Mouse (Mus musculus): ENCODE measurements around the gene Frmpd1. TPM values are rescaled to one million over a fixed set of nuclear protein-coding genes. Genes with fewer than 3 reads are reported as not detected.
A peak's percentile ranks its signal among the peaks of the same experiment; 100 is the strongest.

The Frmpd1 gene
- polyA plus RNA-seq, 1 experiment from 2014 or later = 1.6 TPM

DNA sequence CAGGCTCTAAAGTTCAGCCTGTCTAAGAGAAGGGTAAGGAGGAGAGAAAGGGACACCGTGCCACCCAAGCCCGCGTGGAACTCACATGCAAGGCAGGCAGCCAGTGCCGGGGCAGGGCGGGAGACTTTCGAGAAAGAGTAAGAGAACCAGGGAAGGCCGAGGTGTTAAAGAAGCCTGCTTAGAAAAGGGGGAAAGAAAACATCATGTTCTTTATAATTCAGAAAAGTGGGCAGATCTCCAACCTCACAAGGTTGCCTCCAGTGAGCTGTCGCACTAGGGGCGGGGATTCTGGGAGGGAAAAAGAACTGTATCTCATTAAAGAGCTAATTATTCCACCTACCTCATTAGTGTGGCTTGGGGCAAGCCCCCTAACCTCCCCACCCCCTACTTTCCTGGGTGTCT lies 68.2 kb downstream of the Frmpd1 start:
- H3K27ac ChIP-seq (ENCODE audit: low read length) = no peak overlapping the region
- no peak overlapping the region for H3K4me2 ChIP-seq (ENCODE audit: low read depth, low read length)
- no peaks in the 10 kb centered on the region for H3K27me3 ChIP-seq (ENCODE audit: control insufficient read depth, insufficient read depth, low read length)
- H3K36me3 ChIP-seq (ENCODE audit: control insufficient read depth, insufficient read depth, low read length) = no peaks in the 10 kb centered on the region
- WGBS = 66% methylated on average over 9 of the region's 9 CpGs
- ATAC-seq (ENCODE audit: insufficient read depth, low FRiP score) = no peak
- no peaks in the 10 kb centered on the region for H3K4me1 ChIP-seq (ENCODE audit: control insufficient read depth, insufficient read depth, low read length)
- H3K9ac ChIP-seq (ENCODE audit: low read length) = no peak overlapping the region
- no peaks in the 10 kb centered on the region for H3K9me3 ChIP-seq (replicated peaks; ENCODE audit: control insufficient read depth, low read length)
- no peak overlapping the region for H3K4me3 ChIP-seq (replicated peaks; ENCODE audit: low read length)

DNA sequence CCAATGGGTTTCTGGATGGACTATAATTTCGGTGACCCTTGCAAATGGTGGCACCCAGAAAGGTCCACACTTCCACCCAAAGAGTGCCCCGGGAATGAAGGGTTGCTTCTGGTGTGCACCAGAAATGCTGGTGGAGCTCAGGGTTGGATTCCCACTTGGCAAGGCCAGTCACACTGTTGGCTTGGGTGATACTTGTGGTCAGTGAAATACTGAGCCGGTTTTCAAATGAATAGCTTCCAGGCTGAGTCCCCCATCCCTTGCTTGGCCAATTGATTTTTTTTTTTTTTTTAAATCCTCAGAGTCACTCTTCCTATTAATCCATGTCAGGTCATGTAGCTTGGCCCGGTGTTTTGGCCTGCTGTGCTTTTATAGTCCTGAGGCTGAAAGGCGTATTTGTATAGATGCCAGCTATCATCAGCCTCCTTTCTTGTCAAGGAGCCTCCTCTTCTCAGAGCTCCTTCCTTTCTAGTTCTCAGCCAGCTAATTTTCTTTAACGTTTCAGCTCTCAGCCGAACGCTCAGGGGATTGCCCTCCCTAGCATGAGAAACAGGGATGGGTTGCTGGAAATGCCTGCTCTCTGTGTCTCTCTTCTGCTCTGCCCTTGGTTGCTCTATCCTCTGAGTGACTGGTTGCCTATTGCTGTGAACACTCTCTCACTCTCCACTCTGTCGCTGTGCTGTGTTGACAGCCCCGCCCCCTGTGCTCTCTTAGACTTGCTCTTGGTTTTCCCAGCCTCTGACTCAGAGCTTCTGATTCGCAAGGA lies 69.3 kb downstream of the Frmpd1 start:
- 51% methylated on average over 11 of the region's 11 CpGs for WGBS
- Histone ChIP-seq H3K27me3 (ENCODE audit: control insufficient read depth, insufficient read depth, low read length) (no peaks in the 10 kb centered on the region), H3K27ac (ENCODE audit: low read length) (no peak overlapping the region), H3K36me3 (ENCODE audit: control insufficient read depth, insufficient read depth, low read length) (no peaks in the 10 kb centered on the region), H3K4me2 (ENCODE audit: low read depth, low read length) (no peak overlapping the region), H3K9me3 (replicated peaks; ENCODE audit: control insufficient read depth, low read length) (no peaks in the 10 kb centered on the region), H3K4me3 (replicated peaks; ENCODE audit: low read length) (no peak overlapping the region), H3K4me1 (ENCODE audit: control insufficient read depth, insufficient read depth, low read length) (no peaks in the 10 kb centered on the region), H3K9ac (ENCODE audit: low read length) (no peak overlapping the region)
- ATAC-seq (ENCODE audit: insufficient read depth, low FRiP score) = no peak

DNA sequence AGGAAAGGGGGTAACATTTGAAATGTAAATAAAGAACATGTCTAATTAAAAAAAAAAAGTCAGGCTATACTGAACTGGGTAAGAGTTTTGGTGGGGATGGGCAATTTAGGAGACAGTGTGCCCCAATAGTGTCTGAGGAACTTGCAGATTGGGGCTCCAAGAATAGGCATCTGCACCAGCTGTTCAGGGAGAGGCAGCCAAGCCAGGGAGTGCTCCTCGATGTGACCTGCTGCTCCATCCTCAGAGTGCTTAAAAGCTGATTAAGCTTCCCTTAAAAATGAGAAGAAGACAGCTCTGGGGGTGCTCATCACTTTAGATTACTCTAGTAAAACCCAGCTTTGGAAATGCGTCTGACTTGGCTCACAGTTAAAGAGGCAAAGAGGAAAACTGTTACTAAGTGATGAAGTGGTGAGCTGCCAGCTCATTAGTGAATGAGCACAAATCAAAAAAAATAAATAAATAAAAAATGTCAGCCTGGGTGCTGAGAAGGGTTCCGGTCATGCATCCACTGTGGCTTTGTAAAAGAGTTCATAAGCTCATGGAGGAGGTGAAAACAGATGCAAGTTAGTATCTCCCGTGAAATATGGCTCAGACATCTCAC lies 74.7 kb downstream of the Frmpd1 start:
- no peaks in the 10 kb centered on the region for H3K36me3 ChIP-seq (ENCODE audit: control insufficient read depth, insufficient read depth, low read length)
- WGBS = 61% methylated on average over 4 of the region's 4 CpGs
- H3K9ac ChIP-seq (ENCODE audit: low read length) = no peak overlapping the region
- H3K4me3 ChIP-seq (replicated peaks; ENCODE audit: low read length) = no peak overlapping the region
- no peak for ATAC-seq (ENCODE audit: insufficient read depth, low FRiP score)
- H3K4me1 ChIP-seq (ENCODE audit: control insufficient read depth, insufficient read depth, low read length) = no peaks in the 10 kb centered on the region
- no peaks in the 10 kb centered on the region for H3K27me3 ChIP-seq (ENCODE audit: control insufficient read depth, insufficient read depth, low read length)
- no peaks in the 10 kb centered on the region for H3K9me3 ChIP-seq (replicated peaks; ENCODE audit: control insufficient read depth, low read length)
- H3K4me2 ChIP-seq (ENCODE audit: low read depth, low read length) = no peak overlapping the region
- no peak overlapping the region for H3K27ac ChIP-seq (ENCODE audit: low read length)

DNA sequence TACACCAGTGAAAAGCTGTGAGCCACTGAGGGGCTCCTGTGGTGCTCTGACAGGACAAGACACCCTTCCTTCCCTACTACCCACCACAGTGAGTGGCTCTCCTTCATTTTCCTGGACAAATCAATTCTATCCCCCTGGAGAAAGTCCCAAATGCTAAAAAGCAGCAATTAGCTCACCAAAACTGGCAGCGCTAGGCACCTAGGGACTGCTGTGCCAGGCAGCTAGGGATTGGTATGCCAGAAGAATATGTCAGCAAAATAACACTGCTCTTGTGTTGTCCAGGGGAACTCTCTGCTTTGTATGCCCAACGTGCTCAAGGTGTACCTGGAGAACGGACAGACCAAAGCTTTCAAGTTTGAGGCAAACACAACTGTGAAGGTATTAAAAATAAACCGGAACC lies 76.9 kb downstream of the Frmpd1 start:
- WGBS = 93% methylated on average over 4 of the region's 4 CpGs
- Histone ChIP-seq H3K36me3 (ENCODE audit: control insufficient read depth, insufficient read depth, low read length) (no peaks in the 10 kb centered on the region), H3K9ac (ENCODE audit: low read length) (no peak overlapping the region), H3K4me1 (ENCODE audit: control insufficient read depth, insufficient read depth, low read length) (no peaks in the 10 kb centered on the region), H3K27ac (ENCODE audit: low read length) (no peak overlapping the region), H3K27me3 (ENCODE audit: control insufficient read depth, insufficient read depth, low read length) (no peaks in the 10 kb centered on the region), H3K4me3 (replicated peaks; ENCODE audit: low read length) (no peak overlapping the region), H3K4me2 (ENCODE audit: low read depth, low read length) (no peak overlapping the region), H3K9me3 (replicated peaks; ENCODE audit: control insufficient read depth, low read length) (no peaks in the 10 kb centered on the region)
- ATAC-seq (ENCODE audit: insufficient read depth, low FRiP score) = no peak

DNA sequence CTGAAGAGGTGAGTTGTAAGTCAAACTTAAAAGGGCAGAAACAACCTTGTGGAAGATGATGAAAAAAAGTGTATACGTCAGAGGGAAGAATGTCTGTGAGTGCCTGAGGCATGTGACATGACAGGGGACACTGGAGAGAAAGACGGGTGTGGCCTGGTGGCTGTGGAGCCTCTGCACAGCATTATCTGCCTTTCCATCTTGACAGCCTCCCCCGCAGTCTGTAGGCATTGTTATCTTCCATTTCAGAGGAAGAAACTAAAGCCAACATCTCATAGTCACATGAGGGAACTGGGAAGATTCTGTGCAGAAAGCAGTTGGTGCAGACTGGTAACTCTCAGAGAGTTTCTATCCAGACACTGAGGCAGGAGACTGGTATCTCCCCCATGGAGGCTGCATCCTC lies 83.2 kb downstream of the Frmpd1 start:
- H3K9ac ChIP-seq (ENCODE audit: low read length) = no peak overlapping the region
- no peak overlapping the region for H3K4me2 ChIP-seq (ENCODE audit: low read depth, low read length)
- WGBS = 49% methylated on average over 3 of the region's 3 CpGs
- no peaks in the 10 kb centered on the region for H3K27me3 ChIP-seq (ENCODE audit: control insufficient read depth, insufficient read depth, low read length)
- H3K4me1 ChIP-seq (ENCODE audit: control insufficient read depth, insufficient read depth, low read length) = no peaks in the 10 kb centered on the region
- ATAC-seq (ENCODE audit: insufficient read depth, low FRiP score) = no peak
- H3K36me3 ChIP-seq (ENCODE audit: control insufficient read depth, insufficient read depth, low read length) = no peaks in the 10 kb centered on the region
- H3K27ac ChIP-seq (ENCODE audit: low read length) = no peak overlapping the region
- H3K4me3 ChIP-seq (replicated peaks; ENCODE audit: low read length) = no peak overlapping the region
- no peaks in the 10 kb centered on the region for H3K9me3 ChIP-seq (replicated peaks; ENCODE audit: control insufficient read depth, low read length)

DNA sequence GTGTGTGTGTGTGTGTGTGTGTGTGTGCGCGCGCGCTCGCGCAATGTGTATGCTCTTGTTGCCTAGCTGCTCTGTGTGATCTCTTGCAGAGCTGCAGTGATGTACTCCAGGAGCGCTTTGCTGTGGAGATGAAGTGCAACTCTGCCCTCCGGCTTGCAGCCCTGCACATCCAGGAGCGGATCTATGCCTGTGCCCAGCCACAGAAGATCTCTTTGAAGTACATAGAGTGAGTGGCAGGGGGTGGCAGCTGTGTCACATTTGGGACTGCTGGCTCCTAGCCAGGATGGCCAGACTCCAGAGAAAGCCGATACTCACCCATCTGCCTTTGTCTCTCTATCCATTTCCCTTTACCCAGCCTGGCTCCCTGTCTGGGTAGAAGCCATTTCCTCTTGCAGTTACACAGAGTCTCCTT lies 86.4 kb downstream of the Frmpd1 start:
- no peak overlapping the region for H3K4me3 ChIP-seq (replicated peaks; ENCODE audit: low read length)
- H3K27ac ChIP-seq (ENCODE audit: low read length) = no peak overlapping the region
- no peak overlapping the region for H3K4me2 ChIP-seq (ENCODE audit: low read depth, low read length)

DNA sequence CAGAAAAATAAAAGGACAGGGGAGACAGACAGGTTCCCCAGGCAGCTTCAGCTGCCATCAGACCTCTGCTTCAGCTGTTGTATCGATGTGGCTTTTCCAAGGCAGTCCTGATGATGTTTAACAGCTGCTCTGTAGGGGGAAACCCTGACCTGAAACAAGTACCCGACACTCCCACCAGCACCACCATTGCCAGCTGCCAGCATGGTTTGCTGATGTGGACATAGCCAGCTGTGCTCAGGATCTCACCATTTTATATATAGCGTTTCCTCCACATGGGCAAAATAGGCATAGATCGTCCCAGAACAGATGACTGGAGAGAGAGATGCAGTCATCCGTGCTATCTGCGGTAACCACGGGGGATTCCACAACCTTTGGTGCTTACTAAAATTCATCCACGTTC lies 91.1 kb downstream of the Frmpd1 start:
- Histone ChIP-seq H3K4me3 (replicated peaks; ENCODE audit: low read length) (no peak overlapping the region), H3K4me2 (ENCODE audit: low read depth, low read length) (no peak overlapping the region), H3K36me3 (ENCODE audit: control insufficient read depth, insufficient read depth, low read length) (no peaks in the 10 kb centered on the region), H3K9me3 (replicated peaks; ENCODE audit: control insufficient read depth, low read length) (no peaks in the 10 kb centered on the region), H3K4me1 (ENCODE audit: control insufficient read depth, insufficient read depth, low read length) (no peaks in the 10 kb centered on the region), H3K9ac (ENCODE audit: low read length) (no peak overlapping the region), H3K27me3 (ENCODE audit: control insufficient read depth, insufficient read depth, low read length) (no peaks in the 10 kb centered on the region), H3K27ac (ENCODE audit: low read length) (no peak overlapping the region)
- ATAC-seq (ENCODE audit: insufficient read depth, low FRiP score) = no peak
- 76% methylated on average over 8 of the region's 8 CpGs for WGBS

More for the DNA sequence above, 86.4 kb downstream of the Frmpd1 start:
- WGBS = 61% methylated on average over 10 of the region's 10 CpGs
- ATAC-seq (ENCODE audit: insufficient read depth, low FRiP score) = peak; percentile 80
- Histone ChIP-seq H3K9me3 (replicated peaks; ENCODE audit: control insufficient read depth, low read length) (no peaks in the 10 kb centered on the region), H3K36me3 (ENCODE audit: control insufficient read depth, insufficient read depth, low read length) (no peaks in the 10 kb centered on the region), H3K4me1 (ENCODE audit: control insufficient read depth, insufficient read depth, low read length) (no peaks in the 10 kb centered on the region), H3K9ac (ENCODE audit: low read length) (no peak overlapping the region), H3K27me3 (ENCODE audit: control insufficient read depth, insufficient read depth, low read length) (no peaks in the 10 kb centered on the region)

DNA sequence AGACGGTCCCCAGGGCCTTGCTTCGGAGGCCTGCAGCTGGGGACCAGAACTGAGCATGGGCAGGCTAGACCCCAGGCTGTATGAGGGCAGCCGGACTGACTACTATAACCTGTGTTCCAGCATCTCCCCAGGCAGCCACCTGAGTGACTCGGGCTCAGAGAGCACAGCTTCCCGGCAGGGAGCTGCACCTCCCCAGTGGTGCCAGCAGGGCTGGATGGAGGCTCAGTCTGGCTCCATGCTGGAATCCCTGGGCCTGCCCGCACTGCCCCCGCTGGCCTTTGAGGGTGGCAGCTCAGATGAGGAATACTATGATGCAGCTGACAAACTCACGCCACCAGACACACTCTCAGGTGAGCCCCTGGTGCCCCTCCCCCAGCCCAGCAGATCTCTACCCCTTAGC lies 94.6 kb downstream of the Frmpd1 start:
- Histone ChIP-seq H3K9me3 (replicated peaks; ENCODE audit: control insufficient read depth, low read length) (no peaks in the 10 kb centered on the region), H3K36me3 (ENCODE audit: control insufficient read depth, insufficient read depth, low read length) (no peaks in the 10 kb centered on the region), H3K27ac (ENCODE audit: low read length) (no peak overlapping the region), H3K4me2 (ENCODE audit: low read depth, low read length) (no peak overlapping the region), H3K4me3 (replicated peaks; ENCODE audit: low read length) (no peak overlapping the region), H3K4me1 (ENCODE audit: control insufficient read depth, insufficient read depth, low read length) (no peaks in the 10 kb centered on the region), H3K27me3 (ENCODE audit: control insufficient read depth, insufficient read depth, low read length) (no peaks in the 10 kb centered on the region), H3K9ac (ENCODE audit: low read length) (no peak overlapping the region)
- 56% methylated on average over 8 of the region's 8 CpGs for WGBS
- no peak for ATAC-seq (ENCODE audit: insufficient read depth, low FRiP score)

DNA sequence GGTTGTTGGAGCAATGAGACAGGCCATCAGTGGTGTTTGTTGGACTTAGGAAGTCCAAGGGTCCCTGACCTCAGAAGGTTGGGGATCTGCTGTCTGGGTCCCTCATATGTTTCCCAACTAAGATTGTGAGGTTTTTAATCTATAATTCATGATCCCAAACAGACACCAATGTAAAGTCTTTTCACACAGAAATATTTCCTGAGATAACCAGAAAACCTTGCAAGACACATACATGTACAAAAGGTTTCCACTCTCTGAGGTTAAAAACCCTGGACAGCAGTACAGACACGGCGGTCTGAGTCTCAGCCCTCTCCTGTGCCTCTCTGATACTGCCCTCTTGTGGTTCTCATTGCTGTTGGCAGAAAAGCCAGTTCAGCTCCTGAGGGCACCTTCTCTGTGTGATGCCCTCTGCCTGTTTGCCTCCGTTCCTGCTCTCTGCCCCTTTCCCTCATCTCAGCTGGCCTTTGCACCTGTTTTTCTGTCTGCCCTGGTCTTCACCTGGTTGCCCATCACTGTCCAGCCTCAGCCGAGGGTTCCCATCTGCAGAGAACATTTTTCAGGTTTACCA lies 95.4 kb downstream of the Frmpd1 start:
- Histone ChIP-seq H3K4me3 (replicated peaks; ENCODE audit: low read length) (no peak overlapping the region), H3K27me3 (ENCODE audit: control insufficient read depth, insufficient read depth, low read length) (no peaks in the 10 kb centered on the region), H3K9me3 (replicated peaks; ENCODE audit: control insufficient read depth, low read length) (no peaks in the 10 kb centered on the region), H3K36me3 (ENCODE audit: control insufficient read depth, insufficient read depth, low read length) (no peaks in the 10 kb centered on the region), H3K9ac (ENCODE audit: low read length) (no peak overlapping the region), H3K27ac (ENCODE audit: low read length) (no peak overlapping the region), H3K4me2 (ENCODE audit: low read depth, low read length) (no peak overlapping the region), H3K4me1 (ENCODE audit: control insufficient read depth, insufficient read depth, low read length) (no peaks in the 10 kb centered on the region)
- ATAC-seq (ENCODE audit: insufficient read depth, low FRiP score) = peak; percentile 60; the same call in 1 of the 2 replicates
- 16% methylated on average over 4 of the region's 4 CpGs for WGBS
